Mouse (Mus musculus): ENCODE data around the gene Dpp4.

Dpp4 gene

GRCm38 (mm10) chr2:62360872-62361271 is 51.2 kb downstream of the Dpp4 start:
- no peak for DNase-seq (ENCODE audit: low spot score)

GRCm38 (mm10) chr2:62357259-62357658 is 54.8 kb downstream of the Dpp4 start:
- DNase-seq (ENCODE audit: low spot score) = no peak

- DNase-seq (ENCODE audit: low spot score) = no peak
Measured at GRCm38 (mm10) chr2:62356606-62357005, 55.4 kb downstream of the Dpp4 start.

- no peak for DNase-seq (ENCODE audit: low spot score)
Measured at GRCm38 (mm10) chr2:62355766-62356165, 56.3 kb downstream of the Dpp4 start.

GRCm38 (mm10) chr2:62352035-62352434 is 60.0 kb downstream of the Dpp4 start:
- no peak for DNase-seq (ENCODE audit: low spot score)

- DNase-seq (ENCODE audit: low spot score) = no peak
Measured at GRCm38 (mm10) chr2:62347762-62348161, 64.3 kb downstream of the Dpp4 start.

GRCm38 (mm10) chr2:62346771-62347170 is 65.3 kb downstream of the Dpp4 start:
- no peak for DNase-seq (ENCODE audit: low spot score)

- DNase-seq (ENCODE audit: low spot score) = no peak
Measured at GRCm38 (mm10) chr2:62344367-62344766, 67.7 kb downstream of the Dpp4 start.

GRCm38 (mm10) chr2:62341734-62342128 is 70.3 kb downstream of the Dpp4 start:
- no peak for DNase-seq (ENCODE audit: low spot score)

- no peak for DNase-seq (ENCODE audit: low spot score)
Measured at GRCm38 (mm10) chr2:62341061-62341733, 70.8 kb downstream of the Dpp4 start.

- no peak for DNase-seq (ENCODE audit: low spot score)
Measured at GRCm38 (mm10) chr2:62339222-62339944, 72.6 kb downstream of the Dpp4 start.

GRCm38 (mm10) chr2:62337086-62337485 is 74.9 kb downstream of the Dpp4 start:
- no peak for DNase-seq (ENCODE audit: low spot score)

- no peak for DNase-seq (ENCODE audit: low spot score)
Measured at GRCm38 (mm10) chr2:62334397-62335243, 77.4 kb downstream of the Dpp4 start.

GRCm38 (mm10) chr2:62332465-62332864 is 79.6 kb downstream of the Dpp4 start:
- no peak for DNase-seq (ENCODE audit: low spot score)

- DNase-seq (ENCODE audit: low spot score) = no peak
Measured at GRCm38 (mm10) chr2:62331913-62332312, 80.1 kb downstream of the Dpp4 start.

GRCm38 (mm10) chr2:62325388-62325787 is 86.6 kb downstream of the Dpp4 start:
- no peak for DNase-seq (ENCODE audit: low spot score)

GRCm38 (mm10) chr2:62323078-62323637 is 88.9 kb downstream of the Dpp4 start:
- DNase-seq (ENCODE audit: low spot score) = no peak

- DNase-seq (ENCODE audit: low spot score) = peak; percentile 7
Measured at GRCm38 (mm10) chr2:62319489-62319888, 92.5 kb downstream of the Dpp4 start.

GRCm38 (mm10) chr2:62316930-62317329 is 95.1 kb downstream of the Dpp4 start:
- no peak for DNase-seq (ENCODE audit: low spot score)

- no peak for DNase-seq (ENCODE audit: low spot score)
Measured at GRCm38 (mm10) chr2:62307477-62307876, 104.6 kb downstream of the Dpp4 start.

GRCm38 (mm10) chr2:62306978-62307377 is 105.1 kb downstream of the Dpp4 start:
- no peak for DNase-seq (ENCODE audit: low spot score)

- DNase-seq (ENCODE audit: low spot score) = no peak
Measured at GRCm38 (mm10) chr2:62301716-62302115, 110.3 kb downstream of the Dpp4 start.

All from c-Kit-positive CD71-positive TER-119-positive erythroid progenitor cells, embryonic 14.5 days (primary cell).